Mouse (Mus musculus) ES-E14 (cell line): ENCODE data around the gene Fzd10. TPM values are rescaled to one million over a fixed set of nuclear protein-coding genes. Genes with fewer than 3 reads are reported as not detected.

ENCODE experiments used
- DNase-seq: peaks from one replicate; pipeline ENCODE4 v3.0.0-alpha.2; 2013; ENCODE audit warnings: low read depth, low spot score
- H3K27ac ChIP-seq: 2 replicates; pipeline ENCODE4 v1.5.1; 2012; ENCODE audit warnings: low read depth, mild to moderate bottlenecking, low read length, moderate library complexity, mixed read lengths; ENCODE audit not compliant: poor library complexity, insufficient read depth, severe bottlenecking
- H3K36me3 ChIP-seq: 2 replicates; pipeline ENCODE4 v1.6.1; 2012; ENCODE audit warnings: mild to moderate bottlenecking, low read length, moderate library complexity, mixed read lengths; ENCODE audit not compliant: control insufficient read depth, poor library complexity, insufficient read depth, severe bottlenecking
- H3K4me1 ChIP-seq, 2 experiments: fragments of 150-350 bp in 1 of 2; sonication (generic) in 1 of 2; 2 replicates each; pipeline ENCODE4 v1.6.1; 2012; ENCODE audit warnings: low read length in 2 of 2, mild to moderate bottlenecking in 1 of 2, mixed read lengths in 1 of 2; ENCODE audit not compliant: control insufficient read depth in 2 of 2, insufficient read depth in 2 of 2, poor library complexity in 1 of 2
- H3K4me3 ChIP-seq, 2 experiments: fragments of 150-350 bp in 1 of 2; sonication (generic) in 1 of 2; 2 replicates each; pipeline ENCODE4 v1.5.1; 2012; ENCODE audit warnings: low read length in 2 of 2, low read depth in 1 of 2, mild to moderate bottlenecking in 1 of 2, mixed read lengths in 1 of 2; ENCODE audit not compliant: insufficient read depth in 1 of 2, poor library complexity in 1 of 2, severe bottlenecking in 1 of 2
- H3K9ac ChIP-seq: 2 replicates; pipeline ENCODE4 v1.6.1; 2012; ENCODE audit warnings: low read depth, mild to moderate bottlenecking, low read length, mixed read lengths; ENCODE audit not compliant: poor library complexity, insufficient read depth, severe bottlenecking
- H3K9me3 ChIP-seq: fragments of 150-350 bp; sonication (generic); 2 replicates; pipeline ENCODE4 v1.6.1; 2012; ENCODE audit warnings: low read depth, mild to moderate bottlenecking, low read length; ENCODE audit not compliant: control insufficient read depth, insufficient read depth
- CHD2 ChIP-seq: IDR thresholded peaks from 2 replicates; pipeline ENCODE4 v1.6.1; 2014; ENCODE audit warnings: mild to moderate bottlenecking, low read depth, low read length, inconsistent platforms
- HCFC1 ChIP-seq: IDR thresholded peaks from 2 replicates; pipeline ENCODE4 v1.6.1; 2012; ENCODE audit warnings: low read length, inconsistent platforms, borderline replicate concordance; ENCODE audit not compliant: insufficient read depth
- MAFK ChIP-seq: IDR thresholded peaks from 2 replicates; pipeline ENCODE4 v1.6.1; 2014; ENCODE audit warnings: mild to moderate bottlenecking, low read depth, low read length, inconsistent platforms; ENCODE audit not compliant: insufficient read depth
- ZC3H11A ChIP-seq: IDR thresholded peaks from 2 replicates; pipeline ENCODE4 v1.6.1; 2012; ENCODE audit warnings: low read depth, mild to moderate bottlenecking, inconsistent platforms, low read length, borderline replicate concordance
- ZNF384 ChIP-seq: IDR thresholded peaks from 2 replicates; pipeline ENCODE4 v1.6.1; 2012; ENCODE audit warnings: low read depth, low read length, inconsistent platforms
- in situ Hi-C, 2 experiments: fragments of 600-800 bp; cut with MboI; formaldehyde crosslinking; loops; one replicate each; pipeline ENCODE4 v1.15.1; 2025; ENCODE audit warnings: low sequenced_read_pairs in 2 of 2, inconsistent platforms in 1 of 2; ENCODE audit not compliant: unreplicated experiment in 2 of 2
- total RNA-seq: library from RNA; depleted of rRNA; stranded (reverse); fragments of 300-350 nt; gene quantifications from 2 replicates; pipeline ENCODE4 v1.2.3, GENCODE M21; 2012

Gene Fzd10
- total RNA-seq, 1 experiment, result 30.6 TPM

DNA sequence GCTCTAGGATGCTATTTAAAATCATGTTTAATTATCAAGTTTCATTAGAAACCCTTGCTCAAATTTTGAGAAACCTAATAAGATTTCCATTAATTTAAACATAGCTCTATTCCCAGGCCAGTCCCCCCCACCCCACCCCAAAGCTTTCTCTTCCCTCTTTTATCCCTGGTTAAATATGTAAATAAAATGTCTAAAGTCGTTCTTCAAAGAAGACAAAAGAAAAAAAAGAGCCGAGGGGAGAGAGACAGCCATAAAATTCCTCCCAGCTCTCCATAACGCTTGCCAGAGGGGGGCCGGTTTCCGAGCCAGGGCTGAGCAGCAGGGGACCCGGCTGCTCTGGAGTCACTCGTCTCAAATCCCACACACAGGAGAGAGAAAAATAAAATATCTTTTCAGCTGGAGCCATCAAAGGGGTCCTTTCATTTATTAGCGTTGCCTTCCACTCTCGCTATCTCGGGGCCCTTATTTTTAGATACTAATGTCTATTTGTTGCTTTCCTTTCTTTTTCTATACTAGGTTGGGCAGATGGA lies 2.4 kb upstream of the Fzd10 start:
- Histone ChIP-seq H3K4me3 (no peak overlapping the region), H3K9ac (no peak overlapping the region)

GRCm38 (mm10) chr5:128598760-128599364 lies 1.8 kb upstream of the Fzd10 start:
- TF ChIP-seq ZNF384 (no peak), ZC3H11A (no peak), CHD2 (no peak), HCFC1 (no peak), MAFK (no peak)
- no peak for DNase-seq
- peak overlapping the region; percentile 80 to 89 for H3K4me3 ChIP-seq
- H3K9ac ChIP-seq, result 0 out of 2 replicates have a peak overlapping the region, but pooled peaks have one; percentile 13
- H3K9me3 ChIP-seq, result no peaks in the 10 kb centered on the region
- H3K27ac ChIP-seq, result no peak overlapping the region
- in situ Hi-C loops, result no loop called here
- peaks cover 4% of the 10 kb centered on the region; the same call in 1 of the 2 replicates for H3K36me3 ChIP-seq
- H3K4me1 ChIP-seq, result peaks cover 10 to 12% of the 10 kb centered on the region in 2 experiments

More for the DNA sequence above, 2.4 kb upstream of the Fzd10 start:
- no peaks in the 10 kb centered on the region for H3K9me3 ChIP-seq
- H3K27ac ChIP-seq, result no peak overlapping the region
- H3K4me1 ChIP-seq, result peaks cover 9 to 12% of the 10 kb centered on the region in 2 experiments
- in situ Hi-C loops, result no loop called here
- TF ChIP-seq CHD2 (no peak), ZC3H11A (no peak), HCFC1 (no peak), MAFK (no peak), ZNF384 (no peak)
- peaks cover 4% of the 10 kb centered on the region; the same call in 1 of the 2 replicates for H3K36me3 ChIP-seq
- no peak for DNase-seq

DNA sequence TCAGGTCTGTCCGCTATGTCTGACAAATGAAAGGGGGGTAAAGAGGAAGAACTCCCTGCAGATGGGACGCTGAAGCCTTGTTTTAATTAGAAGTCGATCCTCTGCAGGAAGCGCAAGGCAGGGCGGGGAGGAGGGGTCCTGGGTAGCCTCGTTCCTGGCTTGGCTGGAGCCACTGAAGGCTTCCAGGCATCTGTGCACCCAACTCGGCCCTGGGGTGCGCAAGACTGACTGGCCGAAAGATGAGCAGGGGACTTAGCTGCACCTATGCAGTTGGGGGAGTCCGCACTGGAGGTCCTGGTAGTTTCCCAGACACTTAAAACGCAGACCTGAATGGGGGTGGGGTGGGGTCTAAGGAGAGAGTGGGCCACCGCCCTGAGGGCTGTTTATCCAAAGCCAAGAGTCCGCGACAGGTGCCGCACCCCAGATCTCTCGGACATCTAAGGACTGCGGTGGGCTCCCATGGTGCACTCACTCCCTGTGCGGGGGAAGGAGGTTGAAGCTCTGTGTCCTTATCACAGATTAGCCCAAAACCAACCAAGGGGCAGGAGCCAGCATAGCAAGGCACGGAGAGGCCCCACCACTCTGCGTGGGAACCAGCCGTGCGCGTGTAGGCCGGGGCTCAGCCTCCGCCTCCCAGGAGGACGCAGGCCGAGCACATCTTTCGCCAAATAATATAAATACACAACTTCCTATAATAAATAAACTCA lies 1.1 kb upstream of the Fzd10 start:
- H3K4me1 ChIP-seq, result peaks cover 13 to 16% of the 10 kb centered on the region in 2 experiments
- H3K27ac ChIP-seq, result no peak overlapping the region
- peak overlapping the region; percentile 18; the same call in 1 of the 2 replicates for H3K9ac ChIP-seq
- no peak for TF ChIP-seq MAFK
- no peak for TF ChIP-seq CHD2
- no peak for TF ChIP-seq ZNF384
- no peak for DNase-seq
- in situ Hi-C loops, result no loop called here
- H3K4me3 ChIP-seq, result peak overlapping the region; percentile 80 to 89
- peaks cover 4% of the 10 kb centered on the region; the same call in 1 of the 2 replicates for H3K36me3 ChIP-seq
- H3K9me3 ChIP-seq, result no peaks in the 10 kb centered on the region

DNA sequence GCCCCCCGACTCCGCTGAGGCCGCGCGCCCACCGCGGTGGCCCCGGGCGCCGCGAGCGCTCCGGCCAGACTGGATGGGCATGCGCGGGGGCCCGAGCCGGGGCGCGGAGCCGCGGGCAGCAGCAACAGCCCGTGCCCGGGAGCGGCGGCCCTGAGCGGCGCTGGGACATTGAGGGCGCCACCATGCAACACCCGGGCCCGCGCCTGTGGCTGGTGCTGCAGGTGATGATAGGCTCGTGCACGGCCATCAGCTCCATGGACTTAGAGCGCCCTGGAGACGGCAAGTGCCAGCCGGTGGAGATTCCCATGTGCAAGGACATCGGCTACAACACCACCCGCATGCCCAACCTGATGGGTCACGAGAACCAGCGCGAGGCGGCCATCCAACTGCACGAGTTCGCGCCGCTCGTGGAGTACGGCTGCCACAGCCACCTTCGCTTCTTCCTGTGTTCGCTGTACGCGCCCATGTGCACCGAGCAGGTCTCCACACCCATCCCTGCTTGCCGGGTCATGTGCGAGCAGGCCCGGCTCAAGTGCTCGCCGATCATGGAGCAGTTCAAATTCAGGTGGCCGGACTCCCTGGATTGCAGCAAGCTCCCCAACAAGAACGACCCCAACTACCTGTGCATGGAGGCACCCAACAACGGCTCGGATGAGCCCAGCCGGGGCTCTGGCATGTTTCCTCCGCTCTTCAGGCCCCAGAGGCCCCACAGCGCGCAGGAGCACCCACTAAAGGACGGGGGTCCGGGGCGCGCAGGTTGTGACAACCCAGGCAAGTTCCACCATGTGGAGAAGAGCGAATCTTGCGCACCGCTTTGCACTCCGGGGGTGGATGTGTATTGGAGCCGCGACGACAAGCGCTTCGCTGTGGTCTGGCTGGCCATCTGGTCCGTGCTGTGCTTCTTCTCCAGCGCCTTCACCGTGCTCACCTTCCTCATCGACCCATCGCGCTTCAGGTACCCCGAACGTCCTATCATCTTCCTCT lies 684 bp downstream of the Fzd10 start:
- Histone ChIP-seq H3K4me3 (peak overlapping the region; percentile 80 to 89), H3K36me3 (peaks cover 4% of the 10 kb centered on the region; the same call in 1 of the 2 replicates), H3K9ac (peak overlapping the region; percentile 76), H3K4me1 (peaks cover 13 to 23% of the 10 kb centered on the region in 2 experiments), H3K27ac (peak overlapping the region; percentile 59; the same call in 1 of the 2 replicates), H3K9me3 (no peaks in the 10 kb centered on the region)
- DNase-seq, result no peak
- TF ChIP-seq ZNF384 (no peak), ZC3H11A (no peak), CHD2 (no peak), MAFK (no peak), HCFC1 (no peak)
- in situ Hi-C loops, result no loop called here
